Mouse (Mus musculus) large intestine, adult 2 months (tissue): Measurements from ENCODE around the gene Syngr3. TPM values are rescaled to one million over a fixed set of nuclear protein-coding genes. Genes with fewer than 3 reads are reported as not detected.
A peak's percentile ranks its signal among the peaks of the same experiment; 100 is the strongest.

Experiments used
- DNase-seq: peaks from one replicate; pipeline ENCODE4 v3.0.0-alpha.2; 2012; ENCODE audit warnings: low read depth, low spot score
- WGBS: fragments of 180-500 bp; shearing (Covaris S2); methylation state at CpG from one replicate; pipeline ENCODE4 v1.1.7; 2018; 5-methylcytosine and 5-hydroxymethylcytosine counted together
- polyA plus RNA-seq: library from polyadenylated mRNA; depleted of rRNA; stranded (reverse); fragments of >200 nt; gene quantifications from 2 replicates; pipeline ENCODE4 v1.2.3, GENCODE M21; 2012; rRNA removed

Syngr3 gene
- polyA plus RNA-seq = 1.8 and 2.7 TPM in 2 replicates

GRCm38 (mm10) chr17:24689251-24690081, at the start of gene Syngr3:
Gene Syngr3, minus strand, starts transcription at chr17:24689955.
- WGBS = 2% methylated on average over 45 of the region's 55 CpGs
- no peak for DNase-seq

- peak; percentile 63 for DNase-seq
- 33% methylated on average over 4 of the region's 4 CpGs for WGBS
These were observed 48.5 kb upstream of the Syngr3 start for GRCm38 (mm10) chr17:24738238-24738637.

GRCm38 (mm10) chr17:24737135-24737810, 47.5 kb upstream of the Syngr3 start:
- DNase-seq = no peak
- 13% methylated on average over 8 of the region's 8 CpGs for WGBS

- 2% methylated on average over 29 of the region's 29 CpGs for WGBS
- DNase-seq = peak; percentile 100
These were observed 46.7 kb upstream of the Syngr3 start, which contains the start of gene Msrb1 for GRCm38 (mm10) chr17:24736330-24737051. Gene Msrb1, plus strand, starts transcription at chr17:24736642.

GRCm38 (mm10) chr17:24735446-24735845, 45.7 kb upstream of the Syngr3 start:
- DNase-seq = no peak
- 90% methylated on average over 7 of the region's 7 CpGs for WGBS

- no peak for DNase-seq
- 82% methylated on average over 1 of the region's 1 CpGs for WGBS
These were observed 44.8 kb upstream of the Syngr3 start for GRCm38 (mm10) chr17:24734513-24734912.

GRCm38 (mm10) chr17:24733434-24734050, 43.8 kb upstream of the Syngr3 start:
- 88% methylated on average over 21 of the region's 21 CpGs for WGBS
- no peak for DNase-seq

GRCm38 (mm10) chr17:24732233-24732935, 42.6 kb upstream of the Syngr3 start:
- no peak for DNase-seq
- WGBS = 83% methylated on average over 12 of the region's 12 CpGs

- 81% methylated on average over 14 of the region's 14 CpGs for WGBS
- no peak for DNase-seq
These were observed 41.0 kb upstream of the Syngr3 start for GRCm38 (mm10) chr17:24730787-24731186.

- 59% methylated on average over 6 of the region's 6 CpGs for WGBS
These were observed 39.3 kb upstream of the Syngr3 start for GRCm38 (mm10) chr17:24729067-24729466.

GRCm38 (mm10) chr17:24728184-24728583, 38.4 kb upstream of the Syngr3 start:
- DNase-seq = no peak
- 66% methylated on average over 17 of the region's 17 CpGs for WGBS

More at GRCm38 (mm10) chr17:24729067-24729466, 39.3 kb upstream of the Syngr3 start:
- DNase-seq = no peak

GRCm38 (mm10) chr17:24727618-24728017, 37.9 kb upstream of the Syngr3 start, which contains the start of gene Rpl3l:
Gene Rpl3l, plus strand, starts transcription at chr17:24727820.
- 61% methylated on average over 2 of the region's 2 CpGs for WGBS

GRCm38 (mm10) chr17:24725637-24726390, 36.1 kb upstream of the Syngr3 start:
- DNase-seq = no peak
- 71% methylated on average over 3 of the region's 3 CpGs for WGBS

More at GRCm38 (mm10) chr17:24727618-24728017, 37.9 kb upstream of the Syngr3 start, which contains the start of gene Rpl3l:
- no peak for DNase-seq

- DNase-seq = peak; percentile 75
- WGBS = under 1% methylated on average over 30 of the region's 30 CpGs
These were observed 34.4 kb upstream of the Syngr3 start, which contains the start of gene Ndufb10 for GRCm38 (mm10) chr17:24724184-24724583. Gene Ndufb10, minus strand, starts transcription at chr17:24724478.

- no peak for DNase-seq
- 0% methylated on average over 15 of the region's 15 CpGs for WGBS
These were observed 34.1 kb upstream of the Syngr3 start for GRCm38 (mm10) chr17:24723881-24724180.

- DNase-seq = no peak
- under 1% methylated on average over 12 of the region's 12 CpGs for WGBS
These were observed 33.5 kb upstream of the Syngr3 start for GRCm38 (mm10) chr17:24723122-24723880.

- no peak for DNase-seq
- 19% methylated on average over 13 of the region's 13 CpGs for WGBS
These were observed 32.6 kb upstream of the Syngr3 start for GRCm38 (mm10) chr17:24722220-24722924.
